Mouse (Mus musculus): ENCODE data around the gene Cap1. TPM values are rescaled to one million over a fixed set of nuclear protein-coding genes. Genes with fewer than 3 reads are reported as not detected.

Cap1 gene
- 35.4 TPM for polyA plus RNA-seq (2014; fragmentation: Illumina TruSeq; extraction: RNeasy Lipid Tissue Mini Kit (QIAGEN cat#74804); ENCODE audit: low read depth, low replicate concordance)

GRCm38 (mm10) chr4:122885768-122886578 lies at the start of gene Cap1:
Gene Cap1 (minus strand): TSS chr4:122886056.

GRCm38 (mm10) chr4:122835530-122836402 lies 50.1 kb downstream of the Cap1 start, which contains the start of gene Ppt1:
Gene Ppt1 (plus strand): TSS chr4:122836242.

Other genes with a start within 250 kb of the Cap1 start
- not detected for gene 9530002B09Rik, start 196.8 kb downstream of the Cap1 start, polyA plus RNA-seq (2014; fragmentation: Illumina TruSeq; extraction: RNeasy Lipid Tissue Mini Kit (QIAGEN cat#74804); ENCODE audit: low read depth, low replicate concordance)
- 60.1 TPM for gene Ppt1, start 49.8 kb downstream of the Cap1 start, polyA plus RNA-seq (2014; fragmentation: Illumina TruSeq; extraction: RNeasy Lipid Tissue Mini Kit (QIAGEN cat#74804); ENCODE audit: low read depth, low replicate concordance)
- gene Mfsd2a, start 75.1 kb upstream of the Cap1 start, polyA plus RNA-seq (2014; fragmentation: Illumina TruSeq; extraction: RNeasy Lipid Tissue Mini Kit (QIAGEN cat#74804); ENCODE audit: low read depth, low replicate concordance): 6.0 TPM
- 1.5 TPM for gene Mycl, start 109.6 kb upstream of the Cap1 start, polyA plus RNA-seq (2014; fragmentation: Illumina TruSeq; extraction: RNeasy Lipid Tissue Mini Kit (QIAGEN cat#74804); ENCODE audit: low read depth, low replicate concordance)
- 13.7 TPM for gene Trit1, start 130.5 kb upstream of the Cap1 start, polyA plus RNA-seq (2014; fragmentation: Illumina TruSeq; extraction: RNeasy Lipid Tissue Mini Kit (QIAGEN cat#74804); ENCODE audit: low read depth, low replicate concordance)
- gene Bmp8b, start 219.1 kb upstream of the Cap1 start, polyA plus RNA-seq (2014; fragmentation: Illumina TruSeq; extraction: RNeasy Lipid Tissue Mini Kit (QIAGEN cat#74804); ENCODE audit: low read depth, low replicate concordance): not detected
- not detected for gene Oxct2b, start 230.2 kb upstream of the Cap1 start, polyA plus RNA-seq (2014; fragmentation: Illumina TruSeq; extraction: RNeasy Lipid Tissue Mini Kit (QIAGEN cat#74804); ENCODE audit: low read depth, low replicate concordance)